Mouse (Mus musculus) liver, embryonic 11.5 days (tissue): Measurements from ENCODE around the gene Rdx. TPM values are rescaled to one million over a fixed set of nuclear protein-coding genes. Genes with fewer than 3 reads are reported as not detected.

Experiments used
- ATAC-seq: fragments of 200-750 bp; cut with Nextera tagmentation; replicated peaks from 2 replicates; pipeline ENCODE4 v1.8.0; 2017; ENCODE audit warnings: moderate number of reproducible peaks, mild to moderate bottlenecking, moderate TSS enrichment, moderate library complexity; ENCODE audit not compliant: low FRiP score
- DNase-seq: peaks from one replicate; pipeline ENCODE4 v3.0.0-alpha.2; 2017; ENCODE audit warnings: low spot score
- H3K27ac ChIP-seq: fragments of 300-500 bp; sonication (generic); 2 replicates; pipeline ENCODE4 v1.5.1; 2014; ENCODE audit warnings: mild to moderate bottlenecking, low read depth, low read length, control low read depth
- H3K27me3 ChIP-seq: fragments of 300-500 bp; sonication (generic); replicated peaks from 2 replicates; pipeline ENCODE4 v1.6.1; 2014; ENCODE audit warnings: low read length, mixed read lengths; ENCODE audit not compliant: control insufficient read depth, insufficient read depth
- H3K36me3 ChIP-seq: fragments of 300-500 bp; sonication (generic); 2 replicates; pipeline ENCODE4 v1.6.1; 2014; ENCODE audit warnings: mild to moderate bottlenecking, low read length, moderate library complexity, mixed read lengths; ENCODE audit not compliant: control insufficient read depth, insufficient read depth
- H3K4me1 ChIP-seq: fragments of 300-500 bp; sonication (generic); replicated peaks from 2 replicates; pipeline ENCODE4 v1.6.1; 2014; ENCODE audit warnings: low read length, mixed read lengths; ENCODE audit not compliant: control insufficient read depth, insufficient read depth
- H3K4me2 ChIP-seq: fragments of 300-500 bp; sonication (generic); 2 replicates; pipeline ENCODE4 v1.6.1; 2014; ENCODE audit warnings: mild to moderate bottlenecking, control low read depth, moderate library complexity
- H3K4me3 ChIP-seq: fragments of 300-500 bp; sonication (generic); 2 replicates; pipeline ENCODE4 v1.5.1; 2014; ENCODE audit warnings: low read depth, low read length, control low read depth
- H3K9ac ChIP-seq: fragments of 300-500 bp; sonication (generic); 2 replicates; pipeline ENCODE4 v1.6.1; 2014; ENCODE audit warnings: low read depth, low read length, control low read depth
- H3K9me3 ChIP-seq: fragments of 300-500 bp; sonication (generic); 2 replicates; pipeline ENCODE4 v1.6.1; 2016; ENCODE audit warnings: low read length, inconsistent platforms, mixed read lengths; ENCODE audit not compliant: control insufficient read depth
- WGBS: fragments of 180-500 bp; shearing (Covaris S2); extraction: QIAGEN DNeasy Blood & Tissue Kit; methylation state at CpG from one replicate; pipeline ENCODE4 v1.1.7; 2014; 5-methylcytosine and 5-hydroxymethylcytosine counted together
- polyA plus RNA-seq: library from polyadenylated mRNA; unstranded; fragments of >200 nt; fragmentation: Nextera tagmentation; extraction: Ambion mirVana; gene quantifications from 2 replicates; pipeline ENCODE4 v1.2.1, GENCODE M21; 2014

The Rdx gene
- polyA plus RNA-seq, 1 experiment from 2014 or later, result 146 TPM

DNA sequence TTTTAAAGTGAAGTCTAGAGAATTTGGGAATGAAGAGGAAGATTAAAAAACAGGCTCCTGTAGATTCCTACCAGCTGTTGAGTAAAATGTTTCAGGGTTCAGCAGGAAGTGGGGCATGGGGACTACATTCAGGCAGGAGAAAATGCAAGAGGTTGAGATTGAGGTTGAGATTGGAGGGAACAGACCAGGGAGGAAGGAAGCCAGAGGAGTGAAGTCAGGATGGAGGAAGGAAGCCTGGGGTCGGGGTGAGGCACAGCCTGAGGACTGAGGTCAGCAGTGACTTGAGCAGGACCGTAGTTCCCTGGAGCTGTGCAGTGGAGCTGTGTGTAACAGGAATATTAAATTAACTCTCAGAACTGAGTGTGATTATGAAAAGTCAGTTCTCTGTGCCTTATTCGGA, 48.7 kb downstream of the Rdx start:
- Histone ChIP-seq H3K9me3 (no peaks in the 10 kb centered on the region), H3K9ac (no peak overlapping the region), H3K4me2 (no peak overlapping the region), H3K4me1 (peaks cover 20% of the 10 kb centered on the region), H3K4me3 (no peak overlapping the region), H3K27ac (no peak overlapping the region), H3K36me3 (no peaks in the 10 kb centered on the region), H3K27me3 (no peaks in the 10 kb centered on the region)
- no peak for DNase-seq
- no peak for ATAC-seq
- WGBS, result 46% methylated on average over 3 of the region's 3 CpGs

DNA sequence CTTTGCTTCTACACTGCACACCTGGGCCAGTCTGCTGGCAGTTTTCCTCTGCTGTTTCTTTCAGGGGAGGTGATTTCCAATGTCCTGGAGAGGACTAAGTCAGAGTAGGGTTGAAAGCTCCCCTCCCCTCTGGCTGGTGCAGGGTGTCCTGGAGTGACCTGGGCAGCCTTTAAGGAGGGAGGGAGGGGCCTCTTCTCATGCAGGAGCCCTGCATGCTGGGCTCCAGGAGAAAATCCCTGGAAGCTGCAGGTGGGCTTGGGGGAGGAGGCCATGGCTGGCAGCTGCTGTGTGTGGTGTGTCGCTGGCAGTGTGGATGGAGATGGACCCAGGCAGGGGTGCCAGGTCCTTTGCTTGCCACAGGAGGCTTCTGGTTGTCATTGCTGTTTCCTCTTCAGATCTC, 50.4 kb downstream of the Rdx start:
- Histone ChIP-seq H3K4me1 (peaks cover 16% of the 10 kb centered on the region), H3K9me3 (no peaks in the 10 kb centered on the region), H3K36me3 (no peaks in the 10 kb centered on the region), H3K27ac (no peak overlapping the region), H3K27me3 (no peaks in the 10 kb centered on the region), H3K4me3 (no peak overlapping the region), H3K4me2 (no peak overlapping the region), H3K9ac (no peak overlapping the region)
- ATAC-seq, result no peak
- no peak for DNase-seq
- whole genome bisulfite sequencing, result 30% methylated on average over 1 of the region's 1 CpGs

DNA sequence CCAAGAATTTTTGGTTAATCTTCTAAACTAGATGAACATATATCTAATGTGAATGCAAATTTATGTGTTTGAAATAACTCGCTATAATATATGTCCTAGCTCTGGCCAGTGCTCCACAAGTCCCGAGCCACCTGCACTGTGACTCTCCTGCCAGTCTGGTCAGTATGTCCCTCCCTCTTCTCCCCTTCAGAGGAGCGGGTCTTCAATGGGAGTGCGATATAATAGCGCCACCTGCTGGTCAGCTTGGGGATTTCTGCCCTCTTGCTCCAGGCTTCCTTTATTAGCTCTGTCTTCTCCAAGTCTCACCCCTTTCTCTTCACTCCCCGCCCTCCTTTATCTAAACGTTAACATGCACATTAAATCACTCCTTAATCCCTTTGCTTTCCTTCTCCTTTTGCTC, 51.6 kb downstream of the Rdx start:
- ATAC-seq, result peak; percentile 31; the same call in 1 of the 2 replicates
- H3K4me3 ChIP-seq, result no peak overlapping the region
- H3K4me2 ChIP-seq, result no peak overlapping the region
- peaks cover 12% of the 10 kb centered on the region for H3K4me1 ChIP-seq
- no peak overlapping the region for H3K27ac ChIP-seq
- no peak overlapping the region for H3K9ac ChIP-seq
- no peaks in the 10 kb centered on the region for H3K36me3 ChIP-seq
- DNase-seq, result peak; percentile 76
- WGBS, result under 1% methylated on average over 7 of the region's 7 CpGs
- H3K27me3 ChIP-seq, result no peaks in the 10 kb centered on the region
- no peaks in the 10 kb centered on the region for H3K9me3 ChIP-seq

DNA sequence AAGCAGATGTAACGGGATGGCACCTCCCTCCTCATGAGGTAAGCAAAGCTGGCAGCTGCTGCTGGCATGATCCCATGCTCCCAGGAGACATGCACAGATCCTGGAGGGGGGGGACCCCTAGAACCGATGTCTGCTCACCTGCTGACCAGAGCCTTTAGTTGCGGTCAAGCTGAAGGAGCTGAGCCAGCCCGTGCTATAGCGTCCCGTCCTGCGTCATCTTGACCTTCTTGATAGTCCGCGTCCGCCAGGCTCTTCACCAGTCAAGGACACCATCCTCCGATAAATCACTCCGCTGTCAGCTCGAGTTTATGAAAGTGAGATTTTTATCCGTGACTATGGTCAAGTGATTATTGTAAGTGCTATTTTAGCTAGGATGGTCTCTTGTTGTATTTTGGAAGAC, 53.5 kb downstream of the Rdx start:
- Histone ChIP-seq H3K4me2 (no peak overlapping the region), H3K27me3 (no peaks in the 10 kb centered on the region), H3K9me3 (no peaks in the 10 kb centered on the region), H3K36me3 (no peaks in the 10 kb centered on the region), H3K4me1 (peaks cover 18% of the 10 kb centered on the region), H3K27ac (no peak overlapping the region), H3K9ac (no peak overlapping the region), H3K4me3 (no peak overlapping the region)
- ATAC-seq (no peak), DNase-seq (no peak)
- WGBS, result 86% methylated on average over 14 of the region's 14 CpGs

- DNase-seq, result no peak
- Histone ChIP-seq H3K27ac (no peak overlapping the region), H3K4me2 (no peak overlapping the region)
Observed at GRCm38 (mm10) chr9:52102060-52102844, 55.3 kb downstream of the Rdx start.

DNA sequence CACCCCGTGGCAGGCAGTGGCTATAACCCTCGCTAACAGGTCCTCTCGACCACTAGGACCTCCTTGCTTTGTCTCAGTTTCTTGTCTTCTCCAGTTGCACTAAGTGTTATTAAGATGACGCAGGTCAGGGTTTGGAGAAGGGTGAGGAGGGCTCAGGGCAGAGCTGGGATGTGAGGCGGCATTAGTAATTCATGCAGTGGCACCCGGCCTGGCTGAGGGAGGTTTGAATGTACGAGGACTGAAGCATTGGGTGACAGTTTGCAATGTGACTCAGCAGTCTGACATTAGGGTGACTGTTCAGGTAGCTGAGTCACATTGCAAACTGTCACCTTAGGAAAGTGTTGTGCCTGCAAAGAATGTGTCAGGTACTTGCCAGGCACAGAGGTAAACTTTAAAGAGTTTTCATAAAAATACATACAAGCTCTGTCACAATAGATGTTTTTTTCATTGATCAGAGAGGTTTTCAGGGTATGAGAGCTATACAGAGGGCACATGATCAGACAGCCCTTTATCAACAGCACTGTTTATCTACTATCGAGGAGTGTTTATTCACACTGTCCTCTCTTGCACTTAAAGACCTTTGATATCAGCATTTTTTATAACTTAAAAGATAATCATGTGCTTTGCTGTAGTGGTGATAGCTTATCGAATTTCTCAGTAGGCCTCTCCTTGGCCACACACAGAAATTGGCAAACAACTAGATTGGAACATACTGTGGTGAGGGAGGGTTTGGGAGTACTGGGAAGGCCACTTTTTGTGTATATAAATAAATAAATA, 56.7 kb downstream of the Rdx start:
- peaks cover 18% of the 10 kb centered on the region for H3K4me1 ChIP-seq
- no peak overlapping the region for H3K4me2 ChIP-seq
- 63% methylated on average over 9 of the region's 9 CpGs for WGBS
- H3K4me3 ChIP-seq, result no peak overlapping the region
- DNase-seq, result no peak
- ATAC-seq, result peak; percentile 74
- H3K9ac ChIP-seq, result no peak overlapping the region
- peak overlapping the region; percentile 56; the same call in 1 of the 2 replicates for H3K27ac ChIP-seq
- no peaks in the 10 kb centered on the region for H3K36me3 ChIP-seq
- H3K27me3 ChIP-seq, result no peaks in the 10 kb centered on the region
- no peaks in the 10 kb centered on the region for H3K9me3 ChIP-seq

More at GRCm38 (mm10) chr9:52102060-52102844, 55.3 kb downstream of the Rdx start:
- no peak for ATAC-seq
- WGBS, result 73% methylated on average over 13 of the region's 13 CpGs
- H3K9ac ChIP-seq, result no peak overlapping the region
- peaks cover 18% of the 10 kb centered on the region for H3K4me1 ChIP-seq
- no peaks in the 10 kb centered on the region for H3K27me3 ChIP-seq
- H3K9me3 ChIP-seq, result no peaks in the 10 kb centered on the region
- H3K36me3 ChIP-seq, result no peaks in the 10 kb centered on the region
- no peak overlapping the region for H3K4me3 ChIP-seq

GRCm38 (mm10) chr9:52104225-52104615, 57.2 kb downstream of the Rdx start:
- Histone ChIP-seq H3K27me3 (no peaks in the 10 kb centered on the region), H3K27ac (peak overlapping the region; percentile 54; the same call in 1 of the 2 replicates), H3K9me3 (no peaks in the 10 kb centered on the region), H3K36me3 (no peaks in the 10 kb centered on the region), H3K4me2 (no peak overlapping the region), H3K9ac (no peak overlapping the region), H3K4me1 (peaks cover 18% of the 10 kb centered on the region), H3K4me3 (no peak overlapping the region)
- 69% methylated on average over 8 of the region's 8 CpGs for WGBS
- DNase-seq, result no peak
- 0 out of 2 replicates have a peak, but pooled peaks have one; percentile 1 for ATAC-seq

- peaks cover 18% of the 10 kb centered on the region for H3K4me1 ChIP-seq
- H3K9me3 ChIP-seq, result no peaks in the 10 kb centered on the region
- no peak overlapping the region for H3K4me3 ChIP-seq
- no peak overlapping the region for H3K9ac ChIP-seq
- H3K4me2 ChIP-seq, result no peak overlapping the region
- ATAC-seq, result no peak
- H3K36me3 ChIP-seq, result no peaks in the 10 kb centered on the region
- H3K27me3 ChIP-seq, result no peaks in the 10 kb centered on the region
- DNase-seq, result no peak
- 87% methylated on average over 6 of the region's 6 CpGs for WGBS
- H3K27ac ChIP-seq, result no peak overlapping the region
Observed at GRCm38 (mm10) chr9:52105423-52105822, 58.5 kb downstream of the Rdx start.
